Mouse (Mus musculus) adrenal gland, postnatal 10 days (tissue): Measurements from ENCODE around the gene Oas1h. TPM values are rescaled to one million over a fixed set of nuclear protein-coding genes. Genes with fewer than 3 reads are reported as not detected.
"Not testable (repeated sequence)": the region's sequence is repeated elsewhere in the genome, so short reads cannot be mapped to it uniquely, and the experiment has no call there.

Source experiments
- DNase-seq: peaks from one replicate; pipeline ENCODE4 v3.0.0; 2021; ENCODE audit warnings: mixed read lengths
- long read RNA-seq, 2 experiments: library from polyadenylated mRNA; stranded (forward); transcript quantifications; one replicate each; pipeline ENCODE4 v2.0.0; 2021
- total RNA-seq, 2 experiments: library from RNA; stranded (reverse); gene quantifications; 2 replicates each; pipeline ENCODE4 v1.2.3; 2021

Oas1h gene
- total RNA-seq: not detected
- long read RNA-seq, experiment 1: 0 reads
- long read RNA-seq, experiment 2: 0 reads

- no peak for DNase-seq
Observed at GRCm38 (mm10) chr5:120861121-120861520, at the start of gene Oas1h. Oas1h (plus strand) TSS chr5:120861421.

- peak; percentile 88 for DNase-seq
Observed at GRCm38 (mm10) chr5:120811951-120812819, 49.0 kb upstream of the Oas1h start, which contains the start of gene Oas1c. Oas1c (minus strand) TSS chr5:120812514.

- DNase-seq: no peak
Observed at GRCm38 (mm10) chr5:120813023-120813422, 48.2 kb upstream of the Oas1h start.

- DNase-seq: no peak
Observed at GRCm38 (mm10) chr5:120815949-120816348, 45.3 kb upstream of the Oas1h start.

- no peak for DNase-seq
Observed at GRCm38 (mm10) chr5:120818999-120819398, 42.2 kb upstream of the Oas1h start.

GRCm38 (mm10) chr5:120831031-120831430 is 30.2 kb upstream of the Oas1h start:
- DNase-seq: no peak

GRCm38 (mm10) chr5:120833335-120834280 is 27.6 kb upstream of the Oas1h start:
- no peak for DNase-seq

- DNase-seq: peak; percentile 66
Observed at GRCm38 (mm10) chr5:120836731-120837585, 24.3 kb upstream of the Oas1h start.

GRCm38 (mm10) chr5:120844713-120845112 is 16.5 kb upstream of the Oas1h start:
- DNase-seq: peak; percentile 58

- DNase-seq: no peak
Observed at GRCm38 (mm10) chr5:120847067-120847466, 14.2 kb upstream of the Oas1h start, which contains the start of gene Oas1f. Oas1f (plus strand) TSS chr5:120847367.

GRCm38 (mm10) chr5:120849601-120850136 is 11.6 kb upstream of the Oas1h start:
- peak; percentile 58 for DNase-seq

GRCm38 (mm10) chr5:120859241-120859640 is 2.0 kb upstream of the Oas1h start:
- DNase-seq: no peak

- no peak for DNase-seq
Observed at GRCm38 (mm10) chr5:120865336-120865860, 4.2 kb downstream of the Oas1h start.

GRCm38 (mm10) chr5:120869436-120870015 is 8.3 kb downstream of the Oas1h start:
- DNase-seq: no peak

GRCm38 (mm10) chr5:120870081-120870480 is 8.9 kb downstream of the Oas1h start:
- no peak for DNase-seq

- DNase-seq: no peak
Observed at GRCm38 (mm10) chr5:120870782-120871181, 9.6 kb downstream of the Oas1h start.

- no peak for DNase-seq
Observed at GRCm38 (mm10) chr5:120871469-120871868, 10.2 kb downstream of the Oas1h start.

- DNase-seq: not testable (repeated sequence)
Observed at GRCm38 (mm10) chr5:120876839-120877238, 15.6 kb downstream of the Oas1h start.

GRCm38 (mm10) chr5:120877407-120877806 is 16.2 kb downstream of the Oas1h start:
- not testable (repeated sequence) for DNase-seq

- DNase-seq: not testable (repeated sequence)
Observed at GRCm38 (mm10) chr5:120878803-120879202, 17.6 kb downstream of the Oas1h start.

- DNase-seq: not testable (repeated sequence)
Observed at GRCm38 (mm10) chr5:120881681-120882080, 20.5 kb downstream of the Oas1h start.
